Mouse (Mus musculus) myocyte (in vitro differentiated cells): Measurements from ENCODE around the gene Iqgap2.

ENCODE experiments used
- CEBPB ChIP-seq: IDR thresholded peaks from 2 replicates; pipeline ENCODE4 v1.6.1; 2011; ENCODE audit warnings: mild to moderate bottlenecking, moderate library complexity; ENCODE audit not compliant: poor library complexity, insufficient read depth, severe bottlenecking
- E2F4 ChIP-seq: IDR thresholded peaks from one replicate; pipeline ENCODE4 v1.6.1; 2011; ENCODE audit warnings: mild to moderate bottlenecking, control low read depth, moderate library complexity; ENCODE audit not compliant: insufficient read depth
- MAX ChIP-seq: IDR thresholded peaks from one replicate; pipeline ENCODE4 v1.6.1; 2011; ENCODE audit warnings: low read depth, mild to moderate bottlenecking, control low read depth
- MYOD1 ChIP-seq, 3 experiments: IDR thresholded peaks; one replicate each; pipeline ENCODE4 v1.6.1; 2011; ENCODE audit warnings: control low read depth in 2 of 3, low read depth in 2 of 3, mild to moderate bottlenecking in 2 of 3, moderate library complexity in 1 of 3; ENCODE audit not compliant: insufficient read length in 2 of 3, control insufficient read depth in 1 of 3
- POLR2A ChIP-seq: IDR thresholded peaks from one replicate; pipeline ENCODE4 v1.6.1; 2011; ENCODE audit warnings: low read depth, mild to moderate bottlenecking, control low read depth, moderate library complexity; ENCODE audit not compliant: insufficient read length
- POLR2AphosphoS2 ChIP-seq: IDR thresholded peaks from one replicate; pipeline ENCODE4 v1.6.1; 2011; ENCODE audit warnings: low read depth, control low read depth; ENCODE audit not compliant: insufficient read length
- REST ChIP-seq: IDR thresholded peaks from one replicate; pipeline ENCODE4 v1.6.1; 2011; ENCODE audit warnings: mild to moderate bottlenecking, control low read depth, moderate library complexity; ENCODE audit not compliant: insufficient read depth, insufficient read length
- SRF ChIP-seq: IDR thresholded peaks from one replicate; pipeline ENCODE4 v1.6.1; 2011; ENCODE audit warnings: low read depth; ENCODE audit not compliant: control insufficient read depth, insufficient read length
- TCF12 ChIP-seq: IDR thresholded peaks from one replicate; pipeline ENCODE4 v1.6.1; 2011; ENCODE audit warnings: mild to moderate bottlenecking, control low read depth; ENCODE audit not compliant: poor library complexity, insufficient read depth, severe bottlenecking
- USF1 ChIP-seq: IDR thresholded peaks from one replicate; pipeline ENCODE4 v1.6.1; 2011; ENCODE audit warnings: low read depth, mild to moderate bottlenecking, control low read depth, moderate library complexity

DNA sequence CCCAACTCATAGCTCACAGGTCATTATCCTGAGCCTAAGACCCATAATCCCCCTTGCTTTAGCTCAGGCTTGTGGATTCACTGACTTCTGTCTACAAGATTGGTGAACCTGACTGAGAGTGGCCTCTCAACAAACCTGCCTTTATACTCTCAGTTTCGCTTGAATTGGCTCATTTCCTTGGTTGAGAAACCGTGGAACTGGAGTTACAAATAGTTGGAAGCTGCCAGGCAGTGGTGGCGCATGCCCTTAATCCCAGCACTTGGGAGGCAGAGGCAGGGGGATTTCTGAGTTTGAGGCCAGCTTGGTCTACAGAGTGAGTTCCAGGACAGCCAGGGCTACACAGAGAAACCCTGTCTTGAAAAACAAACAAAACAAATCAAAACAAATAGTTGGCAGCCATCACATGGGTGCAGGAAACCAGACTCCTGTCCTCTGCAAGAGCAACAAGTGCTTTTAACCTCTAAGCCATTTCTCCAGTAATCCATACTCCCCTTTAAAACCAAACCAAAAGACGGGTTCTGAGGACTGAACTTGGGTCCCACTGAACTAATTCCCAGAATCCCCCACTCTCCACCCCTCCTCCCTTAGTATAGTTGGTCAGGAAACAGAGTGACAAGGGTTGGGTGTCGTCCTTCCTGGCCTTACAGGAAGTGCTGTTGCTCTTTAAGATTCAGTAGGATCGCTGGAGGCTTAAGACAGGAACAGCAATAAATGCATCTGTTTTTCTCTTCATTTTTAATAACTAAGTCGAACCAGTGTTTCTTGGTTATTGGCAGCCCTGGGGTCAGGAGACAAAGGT lies 239.7 kb downstream of the Iqgap2 start:
- TF ChIP-seq POLR2AphosphoS2 (no peak), POLR2A (no peak), CEBPB (no peak), E2F4 (no peak), SRF (no peak), TCF12 (no peak), USF1 (no peak), REST (no peak), MYOD1 (IDR thresholded peaks at IDR 0.05; ENCODE audit: control insufficient read depth in 1 of 3, insufficient read length in 2 of 3, low read depth in 2 of 3) (no peak), MAX (no peak)
